Mouse (Mus musculus) CH12.LX (cell line): ENCODE results near the gene Atp1a4. TPM values are rescaled to one million over a fixed set of nuclear protein-coding genes. Genes with fewer than 3 reads are reported as not detected.

ENCODE experiments used
- DNase-seq: peaks from one replicate; pipeline ENCODE4 v3.0.0-alpha.2; 2013; ENCODE audit errors: extremely low read depth
- H3K27ac ChIP-seq: 2 replicates; pipeline ENCODE4 v1.5.1; 2012; ENCODE audit warnings: low read depth, mild to moderate bottlenecking, control low read depth, moderate library complexity; ENCODE audit not compliant: insufficient read depth
- H3K27me3 ChIP-seq: replicated peaks from 2 replicates; pipeline ENCODE3; 2012; ENCODE audit warnings: inconsistent platforms
- H3K36me3 ChIP-seq, 2 experiments: replicated peaks in 1 of 2; 2 replicates each; pipeline versions ENCODE3 to v1.6.1; 2012; ENCODE audit warnings: inconsistent platforms in 1 of 2, low read length in 1 of 2, mild to moderate bottlenecking in 1 of 2, mixed read lengths in 1 of 2, moderate library complexity in 1 of 2; ENCODE audit not compliant: control insufficient read depth in 1 of 2, insufficient read depth in 1 of 2
- H3K4me1 ChIP-seq, 2 experiments: 2 replicates each; pipeline ENCODE4 v1.6.1; 2012; ENCODE audit warnings: inconsistent platforms in 1 of 2, moderate library complexity in 1 of 2; ENCODE audit not compliant: insufficient read depth in 2 of 2, control insufficient read depth in 1 of 2
- H3K4me2 ChIP-seq: 2 replicates; pipeline ENCODE4 v1.6.1; 2012; ENCODE audit warnings: low read depth, mild to moderate bottlenecking, control low read depth; ENCODE audit not compliant: poor library complexity, insufficient read depth, severe bottlenecking
- H3K4me3 ChIP-seq, 3 experiments: fragments of 150-350 bp in 1 of 3; sonication (generic) in 1 of 3; replicated peaks in 1 of 3; 2 replicates each; pipeline versions ENCODE3 to v1.5.1; 2011 to 2012; ENCODE audit warnings: low read depth in 2 of 3, low read length in 2 of 3, mild to moderate bottlenecking in 2 of 3, moderate library complexity in 2 of 3, control low read depth in 1 of 3, improper control_type of control experiment in 1 of 3, inconsistent platforms in 1 of 3, mixed read lengths in 1 of 3; ENCODE audit not compliant: poor library complexity in 1 of 3
- H3K79me2 ChIP-seq: replicated peaks from 2 replicates; pipeline ENCODE4 v1.6.1; 2012; ENCODE audit warnings: mild to moderate bottlenecking, moderate library complexity; ENCODE audit not compliant: control insufficient read depth, poor library complexity, insufficient read depth, severe bottlenecking; ENCODE audit errors: extremely low read depth
- H3K9ac ChIP-seq: 2 replicates; pipeline ENCODE4 v1.6.1; 2012; ENCODE audit warnings: low read depth, mild to moderate bottlenecking, control low read depth, moderate library complexity; ENCODE audit not compliant: insufficient read depth
- H3K9me3 ChIP-seq: replicated peaks from 2 replicates; pipeline ENCODE3; 2012; ENCODE audit warnings: low read length, inconsistent platforms, mixed read lengths
- CHD1 ChIP-seq: IDR thresholded peaks from 2 replicates; pipeline ENCODE4 v1.6.1; 2012; ENCODE audit warnings: low read depth, low read length, improper control_type of control experiment, inconsistent platforms
- CHD2 ChIP-seq: IDR thresholded peaks from 2 replicates; pipeline ENCODE4 v1.6.1; 2011; ENCODE audit warnings: low read length, improper control_type of control experiment
- E2F4 ChIP-seq: IDR thresholded peaks from 2 replicates; pipeline ENCODE4 v1.6.1; 2011; ENCODE audit warnings: low read depth, low read length, improper control_type of control experiment; ENCODE audit not compliant: insufficient replicate concordance
- EP300 ChIP-seq: IDR thresholded peaks from 2 replicates; pipeline ENCODE4 v1.6.1; 2011; ENCODE audit warnings: low read length, improper control_type of control experiment
- ETS1 ChIP-seq: conservative IDR thresholded peaks from 2 replicates; pipeline ENCODE4 v1.6.1; 2012; ENCODE audit warnings: low read depth, mild to moderate bottlenecking, inconsistent platforms, low read length, improper control_type of control experiment, moderate library complexity
- GABPA ChIP-seq: IDR thresholded peaks from 2 replicates; pipeline ENCODE4 v1.6.1; 2012; ENCODE audit warnings: low read depth, low read length, improper control_type of control experiment, inconsistent platforms; ENCODE audit not compliant: insufficient replicate concordance
- HCFC1 ChIP-seq: IDR thresholded peaks from 2 replicates; pipeline ENCODE4 v1.6.1; 2012; ENCODE audit warnings: low read depth, mild to moderate bottlenecking, inconsistent platforms, low read length, improper control_type of control experiment
- JUN ChIP-seq: IDR thresholded peaks from 2 replicates; pipeline ENCODE4 v1.6.1; 2011; ENCODE audit warnings: low read depth, mild to moderate bottlenecking, low read length, improper control_type of control experiment, moderate library complexity; ENCODE audit not compliant: insufficient read depth
- KAT2A ChIP-seq: IDR thresholded peaks from 2 replicates; pipeline ENCODE4 v1.6.1; 2012; ENCODE audit warnings: low read length, improper control_type of control experiment, inconsistent platforms; ENCODE audit not compliant: insufficient replicate concordance
- MAFK ChIP-seq: IDR thresholded peaks from 2 replicates; pipeline ENCODE4 v1.6.1; 2011; ENCODE audit warnings: low read length, improper control_type of control experiment; ENCODE audit not compliant: insufficient replicate concordance
- MAX ChIP-seq: IDR thresholded peaks from 2 replicates; pipeline ENCODE4 v1.6.1; 2011; ENCODE audit warnings: low read length, improper control_type of control experiment
- MAZ ChIP-seq: IDR thresholded peaks from 2 replicates; pipeline ENCODE4 v1.6.1; 2012; ENCODE audit warnings: low read depth, mild to moderate bottlenecking, inconsistent platforms, low read length, improper control_type of control experiment, moderate library complexity
- NELFE ChIP-seq: IDR thresholded peaks from 2 replicates; pipeline ENCODE4 v1.6.1; 2011; ENCODE audit warnings: low read depth, low read length, improper control_type of control experiment
- NRF1 ChIP-seq: IDR thresholded peaks from 2 replicates; pipeline ENCODE4 v1.6.1; 2014; ENCODE audit warnings: low read depth, mild to moderate bottlenecking, inconsistent platforms, low read length, improper control_type of control experiment, moderate library complexity
- POLR2AphosphoS2 ChIP-seq: IDR thresholded peaks from 2 replicates; pipeline ENCODE4 v1.6.1; 2011; ENCODE audit warnings: low read depth, low read length, improper control_type of control experiment
- RCOR1 ChIP-seq: conservative IDR thresholded peaks from 2 replicates; pipeline ENCODE4 v1.6.1; 2012; ENCODE audit warnings: low read depth, mild to moderate bottlenecking, inconsistent platforms, low read length, improper control_type of control experiment
- SIN3A ChIP-seq: IDR thresholded peaks from 2 replicates; pipeline ENCODE4 v1.6.1; 2012; ENCODE audit warnings: low read length, improper control_type of control experiment, inconsistent platforms
- TBP ChIP-seq: conservative IDR thresholded peaks from 2 replicates; pipeline ENCODE4 v1.6.1; 2011; ENCODE audit warnings: low read depth, low read length, improper control_type of control experiment
- UBTF ChIP-seq: IDR thresholded peaks from 2 replicates; pipeline ENCODE4 v1.6.1; 2012; ENCODE audit warnings: low read depth, mild to moderate bottlenecking, inconsistent platforms, low read length, improper control_type of control experiment, moderate library complexity
- USF1 ChIP-seq: IDR thresholded peaks from 2 replicates; pipeline ENCODE4 v1.6.1; 2014; ENCODE audit warnings: low read depth, mild to moderate bottlenecking, inconsistent platforms, low read length, improper control_type of control experiment
- ZC3H11A ChIP-seq: IDR thresholded peaks from 2 replicates; pipeline ENCODE4 v1.6.1; 2012; ENCODE audit warnings: low read depth, mild to moderate bottlenecking, inconsistent platforms, low read length, improper control_type of control experiment
- ZKSCAN1 ChIP-seq: IDR thresholded peaks from 2 replicates; pipeline ENCODE4 v1.6.1; 2012; ENCODE audit warnings: low read depth, inconsistent platforms, low read length, improper control_type of control experiment, borderline replicate concordance
- ZMIZ1 ChIP-seq: IDR thresholded peaks from 2 replicates; pipeline ENCODE4 v1.6.1; 2012; ENCODE audit warnings: low read depth, mild to moderate bottlenecking, inconsistent platforms, low read length, improper control_type of control experiment
- ZNF384 ChIP-seq: IDR thresholded peaks from 2 replicates; pipeline ENCODE4 v1.6.1; 2012; ENCODE audit warnings: low read depth, low read length, improper control_type of control experiment, inconsistent platforms
- dilution Hi-C: fragments of 300-500 bp; cut with MboI; formaldehyde crosslinking; loops from 2 replicates; pipeline ENCODE4 v1.14.3; 2020; ENCODE audit warnings: low sequenced_read_pairs; ENCODE audit not compliant: extremely low pct_unique_long_range_greater_than_20kb, extremely low pct_ligation_motif_present
- in situ Hi-C: fragments of 300-500 bp; cut with MboI; formaldehyde crosslinking; loops from 3 replicates; pipeline ENCODE4 v1.14.3; 2019; ENCODE audit warnings: low sequenced_read_pairs, low pct_ligation_motif_present, low pct_unique_long_range_greater_than_20kb, mixed read lengths
- polyA plus RNA-seq: library from polyadenylated mRNA; unstranded; fragments of >175 nt; gene quantifications from 2 replicates; pipeline ENCODE4 v1.2.1, GENCODE M21; 2012; ENCODE audit warnings: low read depth; ENCODE audit not compliant: insufficient read length
- total RNA-seq, 2 experiments: library from RNA; depleted of rRNA; stranded (reverse); fragments of 300-350 nt in 1 of 2; fragments of >200 nt in 1 of 2; gene quantifications; 2 replicates each; pipeline ENCODE4 v1.2.3; 2012 to 2014

Atp1a4 gene
- total and polyA plus RNA-seq, 3 experiments: not detected

DNA sequence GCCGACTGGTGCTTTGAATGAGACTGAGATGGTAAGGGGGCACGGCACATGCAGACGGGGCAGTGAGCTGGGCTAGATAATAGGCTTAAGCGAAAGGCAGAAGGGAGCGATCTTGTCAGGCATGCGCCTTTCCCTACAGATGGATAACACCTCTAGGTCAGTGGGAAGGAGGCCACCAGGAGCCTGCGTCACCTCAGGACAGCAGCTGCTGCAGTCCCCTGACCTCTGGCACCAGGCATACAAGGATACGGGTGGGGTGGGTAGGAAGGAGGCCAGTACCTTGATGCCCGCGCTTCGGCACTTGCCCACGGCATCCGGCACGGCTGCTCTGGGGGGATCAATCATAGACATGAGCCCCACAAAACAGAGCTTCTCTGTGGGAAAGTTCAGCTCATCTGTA, 26.0 kb upstream of the Atp1a4 start:
- Histone ChIP-seq H3K36me3 (no peaks in the 10 kb centered on the region), H3K9ac (no peak overlapping the region), H3K9me3 (no peaks in the 10 kb centered on the region), H3K27me3 (no peaks in the 10 kb centered on the region), H3K27ac (no peak overlapping the region), H3K4me2 (no peak overlapping the region), H3K79me2 (no peaks in the 10 kb centered on the region), H3K4me1 (peaks cover 11 to 34% of the 10 kb centered on the region in 2 experiments), H3K4me3 (no peak overlapping the region)
- DNase-seq: no peak
- dilution Hi-C loops (no loop called here), in situ Hi-C loops (no loop called here)
- TF ChIP-seq ZNF384 (no peak), USF1 (no peak), MAZ (no peak), MAX (no peak), NRF1 (no peak), GABPA (no peak), EP300 (no peak), ETS1 (no peak), CHD1 (no peak), RCOR1 (no peak), NELFE (no peak), ZKSCAN1 (no peak), SIN3A (no peak)

GRCm38 (mm10) chr1:172283073-172283472, 24.9 kb upstream of the Atp1a4 start:
- H3K4me2 ChIP-seq: no peak overlapping the region
- no peaks in the 10 kb centered on the region for H3K36me3 ChIP-seq
- TF ChIP-seq ZNF384 (no peak), ZMIZ1 (no peak), EP300 (no peak), E2F4 (no peak), HCFC1 (no peak), MAZ (no peak), JUN (no peak), CHD2 (no peak), KAT2A (no peak), NRF1 (no peak), GABPA (no peak), ZKSCAN1 (no peak), POLR2AphosphoS2 (no peak), UBTF (no peak), TBP (no peak), MAX (no peak), RCOR1 (no peak), MAFK (no peak), ZC3H11A (no peak)
- no peak overlapping the region for H3K9ac ChIP-seq
- H3K27ac ChIP-seq: no peak overlapping the region
- no peaks in the 10 kb centered on the region for H3K27me3 ChIP-seq
- dilution Hi-C loops (no loop called here), in situ Hi-C loops (no loop called here)
- no peak overlapping the region for H3K4me3 ChIP-seq
- H3K9me3 ChIP-seq: no peaks in the 10 kb centered on the region
- no peak for DNase-seq
- H3K79me2 ChIP-seq: no peaks in the 10 kb centered on the region
- H3K4me1 ChIP-seq: peaks cover 7 to 36% of the 10 kb centered on the region in 2 experiments
